In genomic region chr4:111719776-111720661, GRCm38 (mm10) we compare ENCODE assay signal across 8 mouse cellular contexts. TPM values are rescaled to one million over a fixed set of nuclear protein-coding genes. Genes with fewer than 3 reads are reported as not detected.
DNase-seq lines count a peak whose midpoint lies in the region; ATAC-seq and TF ChIP-seq lines count a peak whose summit lies in the region.

Gene Spata6, plus strand, starts transcription at chr4:111719984.

- no peaks in the 10 kb centered on the region for H3K36me3 ChIP-seq in erythroblast, embryonic 14.5 days (ENCODE audit: control insufficient read depth)
- no peaks in the 10 kb centered on the region for H3K36me3 ChIP-seq in heart, embryonic 11.5 days (ENCODE audit: control insufficient read depth, insufficient read depth, low read length)
- peaks cover 3% of the 10 kb centered on the region; the same call in 1 of the 2 replicates for H3K36me3 ChIP-seq in kidney, embryonic 16.5 days (ENCODE audit: insufficient read depth, low read length)
- no peaks in the 10 kb centered on the region for H3K36me3 ChIP-seq in liver, adult 2 months (ENCODE audit: control insufficient read depth, insufficient read depth, low read length)

- peak; percentile 98 to 99 for DNase-seq in B cell, adult 2 months
- DNase-seq in brain, embryonic 14.5 days (ENCODE audit: low read depth): peak; percentile 84
- DNase-seq in liver, adult 2 months (ENCODE audit: extremely low read depth, low read depth, low spot score): peak; percentile 38
- DNase-seq in spleen, postnatal 36 days (ENCODE audit: low spot score in 2 of 2): peak; percentile 92 to 93

- peak within 1 kb of the TSS; percentile 78 for H3K4me2 ChIP-seq in heart, embryonic 11.5 days
- H3K4me2 ChIP-seq in kidney, embryonic 16.5 days (replicated peaks; ENCODE audit: low read depth, low read length): peak within 1 kb of the TSS; percentile 77

- H3K9ac ChIP-seq in heart, embryonic 11.5 days (ENCODE audit: low read depth, low read length): peak within 1 kb of the TSS; percentile 85
- peak within 1 kb of the TSS; percentile 88 for H3K9ac ChIP-seq in kidney, embryonic 16.5 days (replicated peaks; ENCODE audit: low read length)
- peak within 1 kb of the TSS; percentile 86 for H3K9ac ChIP-seq in liver, adult 2 months (ENCODE audit: low read depth, low read length)

- H3K79me2 ChIP-seq in liver, adult 2 months (ENCODE audit: control insufficient read depth, insufficient read depth, low read length): no peaks in the 10 kb centered on the region

- H3K27ac ChIP-seq in heart, embryonic 11.5 days (ENCODE audit: low read depth, low read length): peak within 1 kb of the TSS; percentile 77
- H3K27ac ChIP-seq in kidney, embryonic 16.5 days (ENCODE audit: low read length): peak within 1 kb of the TSS; percentile 88
- peak within 1 kb of the TSS; percentile 72 for H3K27ac ChIP-seq in liver, adult 2 months (replicated peaks; ENCODE audit: insufficient read depth, low read depth, low read length)

- ATAC-seq in heart, embryonic 11.5 days (replicated peaks; ENCODE audit: insufficient number of reproducible peaks, low FRiP score, low TSS enrichment): peak; percentile 97
- peak; percentile 99 for ATAC-seq in kidney, embryonic 16.5 days (ENCODE audit: low FRiP score, low TSS enrichment)
- ATAC-seq in monocyte, adult 5-6 weeks (replicated peaks; ENCODE audit: insufficient number of reproducible peaks, low FRiP score, low TSS enrichment, poor library complexity, severe bottlenecking): peak; percentile 89

- H3K4me1 ChIP-seq in erythroblast, embryonic 14.5 days (ENCODE audit: control insufficient read depth): peaks cover 13% of the 10 kb centered on the region
- peaks cover 3% of the 10 kb centered on the region; the same call in 1 of the 2 replicates for H3K4me1 ChIP-seq in heart, embryonic 11.5 days (ENCODE audit: control insufficient read depth, insufficient read depth, low read length)
- H3K4me1 ChIP-seq in kidney, embryonic 16.5 days (ENCODE audit: insufficient read depth, low read length): peaks cover 10% of the 10 kb centered on the region
- no peaks in the 10 kb centered on the region; the same call in 1 of the 2 replicates for H3K4me1 ChIP-seq in liver, adult 2 months (ENCODE audit: control insufficient read depth, insufficient read depth, low read length)

- TF ChIP-seq CTCF in brain, embryonic 14.5 days (IDR thresholded peaks at IDR 0.05; ENCODE audit: borderline replicate concordance, extremely low read depth, insufficient read depth, insufficient read length): no peak
- TF ChIP-seq CTCF in liver, adult 2 months (IDR thresholded peaks at IDR 0.05; ENCODE audit: low read depth, low read length): no peak

- no peaks in the 10 kb centered on the region; the same call in 1 of the 2 replicates for H3K27me3 ChIP-seq in erythroblast, embryonic 14.5 days (ENCODE audit: control insufficient read depth)
- no peaks in the 10 kb centered on the region for H3K27me3 ChIP-seq in heart, embryonic 11.5 days (ENCODE audit: control insufficient read depth, insufficient read depth, low read length)
- H3K27me3 ChIP-seq in kidney, embryonic 16.5 days (ENCODE audit: insufficient read depth, low read length): no peaks in the 10 kb centered on the region
- no peaks in the 10 kb centered on the region for H3K27me3 ChIP-seq in liver, adult 2 months (ENCODE audit: control insufficient read depth, insufficient read depth, low read length)

- H3K9me3 ChIP-seq in erythroblast, embryonic 14.5 days (ENCODE audit: control insufficient read depth, low read length): no peaks in the 10 kb centered on the region
- H3K9me3 ChIP-seq in heart, embryonic 11.5 days (replicated peaks; ENCODE audit: control insufficient read depth, low read length): no peaks in the 10 kb centered on the region
- H3K9me3 ChIP-seq in kidney, embryonic 16.5 days (ENCODE audit: low read length): no peaks in the 10 kb centered on the region

- WGBS in heart, embryonic 11.5 days (ENCODE audit: insufficient replicate concordance): 1% methylated on average over 48 of the region's 50 CpGs
- WGBS in kidney, embryonic 16.5 days: under 1% methylated on average over 50 of the region's 50 CpGs
- WGBS in liver, adult 2 months: 2% methylated on average over 49 of the region's 50 CpGs

- peak within 1 kb of the TSS; percentile 73 for H3K4me3 ChIP-seq in erythroblast, embryonic 14.5 days (replicated peaks)
- H3K4me3 ChIP-seq in heart, embryonic 11.5 days (ENCODE audit: low read depth, low read length): peak within 1 kb of the TSS; percentile 76
- H3K4me3 ChIP-seq in kidney, embryonic 16.5 days (ENCODE audit: low read length): peak within 1 kb of the TSS; percentile 96
- H3K4me3 ChIP-seq in liver, adult 2 months (ENCODE audit: insufficient read depth, low read depth, low read length): peak within 1 kb of the TSS; percentile 96

- no peak for TF ChIP-seq POLR2A in brain, embryonic 14.5 days (IDR thresholded peaks at IDR 0.05; ENCODE audit: borderline replicate concordance, extremely low read depth, insufficient read depth, insufficient read length, poor library complexity, severe bottlenecking)
- TF ChIP-seq POLR2A in liver, adult 2 months (IDR thresholded peaks at IDR 0.05; ENCODE audit: extremely low read depth, insufficient read depth, low read length): 0 out of 2 replicates have a peak, but pooled peaks have one; percentile 3

RNA-seq across cellular contexts. Expression of gene Spata6, which starts in this region (rescaled TPM):
- 8.3 and 12.2 TPM in 2 replicates for polyA plus RNA-seq in brain, embryonic 14.5 days (2012; rRNA removed)
- 0.35 TPM in 1 of 2 replicates, not detected in the other for polyA plus RNA-seq in erythroblast, embryonic 14.5 days (2012)
- polyA plus RNA-seq in heart, embryonic 11.5 days (2014; fragmentation: Nextera tagmentation; extraction: Ambion mirVana): 18.6 and 23.8 TPM in 2 replicates
- 33.7 and 34.4 TPM in 2 replicates for polyA plus RNA-seq in kidney, embryonic 16.5 days (2015; fragmentation: Nextera tagmentation; extraction: Ambion mirVana)
- total RNA-seq in liver, adult 2 months (2014; rRNA removed): 2.5 and 3.6 TPM in 2 replicates
- 0.88 and 1.8 TPM in 2 replicates for polyA plus RNA-seq in liver, adult 2 months (2012; rRNA removed)
- 30.7 to 44.0 TPM (median 31.1 TPM) in 3 replicates for total RNA-seq in monocyte, adult 5-6 weeks (2017)

Comparison
In these comparisons a context has a peak if more than half of its experiments do, and no peak if none do; other contexts are left out.
1. Peak in every context shown above with its lines: DNase-seq, ATAC-seq, H3K4me3 ChIP-seq and H3K27ac ChIP-seq.
2. DNase-seq: peak in every context shown above with its lines; median percentile 98 in B cell, adult 2 months; 92 in spleen, postnatal 36 days; 84 in brain, embryonic 14.5 days; 38 in liver, adult 2 months.